Mouse (Mus musculus) CH12.LX (cell line): ENCODE measurements at regions not wholly inside any gene's neighbourhood (a gene's known extent, or its start where the extent isn't known, plus 50 kb on each side); places are given as distances from the start of the nearest gene placed in this dataset.

Experiments used
- DNase-seq: peaks from one replicate; pipeline ENCODE4 v3.0.0-alpha.2; 2013; ENCODE audit errors: extremely low read depth
- H3K27ac ChIP-seq: 2 replicates; pipeline ENCODE4 v1.5.1; 2012; ENCODE audit warnings: low read depth, mild to moderate bottlenecking, control low read depth, moderate library complexity; ENCODE audit not compliant: insufficient read depth
- H3K27me3 ChIP-seq: replicated peaks from 2 replicates; pipeline ENCODE3; 2012; ENCODE audit warnings: inconsistent platforms
- H3K36me3 ChIP-seq, 2 experiments: replicated peaks in 1 of 2; 2 replicates each; pipeline versions ENCODE3 to v1.6.1; 2012; ENCODE audit warnings: inconsistent platforms in 1 of 2, low read length in 1 of 2, mild to moderate bottlenecking in 1 of 2, mixed read lengths in 1 of 2, moderate library complexity in 1 of 2; ENCODE audit not compliant: control insufficient read depth in 1 of 2, insufficient read depth in 1 of 2
- H3K4me1 ChIP-seq, 2 experiments: 2 replicates each; pipeline ENCODE4 v1.6.1; 2012; ENCODE audit warnings: inconsistent platforms in 1 of 2, moderate library complexity in 1 of 2; ENCODE audit not compliant: insufficient read depth in 2 of 2, control insufficient read depth in 1 of 2
- H3K4me2 ChIP-seq: 2 replicates; pipeline ENCODE4 v1.6.1; 2012; ENCODE audit warnings: low read depth, mild to moderate bottlenecking, control low read depth; ENCODE audit not compliant: poor library complexity, insufficient read depth, severe bottlenecking
- H3K4me3 ChIP-seq, 3 experiments: fragments of 150-350 bp in 1 of 3; sonication (generic) in 1 of 3; replicated peaks in 1 of 3; 2 replicates each; pipeline versions ENCODE3 to v1.5.1; 2011 to 2012; ENCODE audit warnings: low read depth in 2 of 3, low read length in 2 of 3, mild to moderate bottlenecking in 2 of 3, moderate library complexity in 2 of 3, control low read depth in 1 of 3, improper control_type of control experiment in 1 of 3, inconsistent platforms in 1 of 3, mixed read lengths in 1 of 3; ENCODE audit not compliant: poor library complexity in 1 of 3
- H3K79me2 ChIP-seq: replicated peaks from 2 replicates; pipeline ENCODE4 v1.6.1; 2012; ENCODE audit warnings: mild to moderate bottlenecking, moderate library complexity; ENCODE audit not compliant: control insufficient read depth, poor library complexity, insufficient read depth, severe bottlenecking; ENCODE audit errors: extremely low read depth
- H3K9ac ChIP-seq: 2 replicates; pipeline ENCODE4 v1.6.1; 2012; ENCODE audit warnings: low read depth, mild to moderate bottlenecking, control low read depth, moderate library complexity; ENCODE audit not compliant: insufficient read depth
- H3K9me3 ChIP-seq: replicated peaks from 2 replicates; pipeline ENCODE3; 2012; ENCODE audit warnings: low read length, inconsistent platforms, mixed read lengths
- BHLHE40 ChIP-seq: IDR thresholded peaks from 2 replicates; pipeline ENCODE4 v1.6.1; 2011; ENCODE audit warnings: mild to moderate bottlenecking, low read depth, low read length, improper control_type of control experiment
- CHD1 ChIP-seq: IDR thresholded peaks from 2 replicates; pipeline ENCODE4 v1.6.1; 2012; ENCODE audit warnings: low read depth, low read length, improper control_type of control experiment, inconsistent platforms
- CHD2 ChIP-seq: IDR thresholded peaks from 2 replicates; pipeline ENCODE4 v1.6.1; 2011; ENCODE audit warnings: low read length, improper control_type of control experiment
- CTCF ChIP-seq, 2 experiments: IDR thresholded peaks in 1 of 2; conservative IDR thresholded peaks in 1 of 2; 2 replicates each; pipeline ENCODE4 v1.5.1; 2011 to 2012; ENCODE audit warnings: low read depth in 2 of 2, low read length in 2 of 2, improper control_type of control experiment in 1 of 2, inconsistent platforms in 1 of 2, mild to moderate bottlenecking in 1 of 2, moderate library complexity in 1 of 2
- ELF1 ChIP-seq: IDR thresholded peaks from 2 replicates; pipeline ENCODE4 v1.6.1; 2014; ENCODE audit warnings: low read depth, mild to moderate bottlenecking, inconsistent platforms, low read length, improper control_type of control experiment
- ETS1 ChIP-seq: conservative IDR thresholded peaks from 2 replicates; pipeline ENCODE4 v1.6.1; 2012; ENCODE audit warnings: low read depth, mild to moderate bottlenecking, inconsistent platforms, low read length, improper control_type of control experiment, moderate library complexity
- GABPA ChIP-seq: IDR thresholded peaks from 2 replicates; pipeline ENCODE4 v1.6.1; 2012; ENCODE audit warnings: low read depth, low read length, improper control_type of control experiment, inconsistent platforms; ENCODE audit not compliant: insufficient replicate concordance
- HCFC1 ChIP-seq: IDR thresholded peaks from 2 replicates; pipeline ENCODE4 v1.6.1; 2012; ENCODE audit warnings: low read depth, mild to moderate bottlenecking, inconsistent platforms, low read length, improper control_type of control experiment
- IRF4 ChIP-seq: IDR thresholded peaks from 2 replicates; pipeline ENCODE4 v1.6.1; 2014; ENCODE audit warnings: low read depth, mild to moderate bottlenecking, inconsistent platforms, low read length, improper control_type of control experiment
- JUND ChIP-seq: conservative IDR thresholded peaks from 2 replicates; pipeline ENCODE4 v1.6.1; 2011; ENCODE audit warnings: low read depth, low read length, improper control_type of control experiment
- KAT2A ChIP-seq: IDR thresholded peaks from 2 replicates; pipeline ENCODE4 v1.6.1; 2012; ENCODE audit warnings: low read length, improper control_type of control experiment, inconsistent platforms; ENCODE audit not compliant: insufficient replicate concordance
- MAX ChIP-seq: IDR thresholded peaks from 2 replicates; pipeline ENCODE4 v1.6.1; 2011; ENCODE audit warnings: low read length, improper control_type of control experiment
- MAZ ChIP-seq: IDR thresholded peaks from 2 replicates; pipeline ENCODE4 v1.6.1; 2012; ENCODE audit warnings: low read depth, mild to moderate bottlenecking, inconsistent platforms, low read length, improper control_type of control experiment, moderate library complexity
- NRF1 ChIP-seq: IDR thresholded peaks from 2 replicates; pipeline ENCODE4 v1.6.1; 2014; ENCODE audit warnings: low read depth, mild to moderate bottlenecking, inconsistent platforms, low read length, improper control_type of control experiment, moderate library complexity
- PAX5 ChIP-seq: IDR thresholded peaks from 2 replicates; pipeline ENCODE4 v1.6.1; 2012; ENCODE audit warnings: low read length, inconsistent platforms, mixed read lengths
- POLR2A ChIP-seq: IDR thresholded peaks from 2 replicates; pipeline ENCODE4 v1.6.1; 2011; ENCODE audit warnings: low read depth, mild to moderate bottlenecking, improper control_type of control experiment, low read length
- RAD21 ChIP-seq: IDR thresholded peaks from 2 replicates; pipeline ENCODE4 v1.6.1; 2011; ENCODE audit warnings: low read depth, mild to moderate bottlenecking, low read length, improper control_type of control experiment, moderate library complexity
- TBP ChIP-seq: conservative IDR thresholded peaks from 2 replicates; pipeline ENCODE4 v1.6.1; 2011; ENCODE audit warnings: low read depth, low read length, improper control_type of control experiment
- TCF12 ChIP-seq: IDR thresholded peaks from 2 replicates; pipeline ENCODE4 v1.6.1; 2014; ENCODE audit warnings: low read depth, mild to moderate bottlenecking, inconsistent platforms, low read length, improper control_type of control experiment
- USF1 ChIP-seq: IDR thresholded peaks from 2 replicates; pipeline ENCODE4 v1.6.1; 2014; ENCODE audit warnings: low read depth, mild to moderate bottlenecking, inconsistent platforms, low read length, improper control_type of control experiment
- ZC3H11A ChIP-seq: IDR thresholded peaks from 2 replicates; pipeline ENCODE4 v1.6.1; 2012; ENCODE audit warnings: low read depth, mild to moderate bottlenecking, inconsistent platforms, low read length, improper control_type of control experiment
- ZKSCAN1 ChIP-seq: IDR thresholded peaks from 2 replicates; pipeline ENCODE4 v1.6.1; 2012; ENCODE audit warnings: low read depth, inconsistent platforms, low read length, improper control_type of control experiment, borderline replicate concordance
- dilution Hi-C: fragments of 300-500 bp; cut with MboI; formaldehyde crosslinking; loops from 2 replicates; pipeline ENCODE4 v1.14.3; 2020; ENCODE audit warnings: low sequenced_read_pairs; ENCODE audit not compliant: extremely low pct_unique_long_range_greater_than_20kb, extremely low pct_ligation_motif_present
- in situ Hi-C: fragments of 300-500 bp; cut with MboI; formaldehyde crosslinking; loops from 3 replicates; pipeline ENCODE4 v1.14.3; 2019; ENCODE audit warnings: low sequenced_read_pairs, low pct_ligation_motif_present, low pct_unique_long_range_greater_than_20kb, mixed read lengths

GRCm38 (mm10) chr4:81579389-81580110, 136.9 kb upstream of the Mpdz start:
- Histone ChIP-seq H3K4me2 (no peak overlapping the region), H3K9ac (no peak overlapping the region), H3K36me3 (no peaks in the 10 kb centered on the region), H3K79me2 (no peaks in the 10 kb centered on the region), H3K27ac (no peak overlapping the region)
- in situ Hi-C loops: no loop called here
- TF ChIP-seq HCFC1 (no peak), CTCF (conservative IDR thresholded peaks at IDR 0.05 in 1 of 2, IDR thresholded peaks at IDR 0.05 in 1 of 2; ENCODE audit: low read depth in 2 of 2, low read length in 2 of 2) (no peak), ZC3H11A (no peak), CHD2 (no peak), CHD1 (no peak), ETS1 (no peak), MAX (no peak), USF1 (no peak), ZKSCAN1 (no peak), POLR2A (no peak), TCF12 (no peak), BHLHE40 (no peak), GABPA (no peak), KAT2A (no peak), PAX5 (no peak), MAZ (no peak)
- TF ChIP-seq, all 38 proteins: peak for 0
- H3K4me3 ChIP-seq: no peak overlapping the region
- DNase-seq: no peak
- H3K4me1 ChIP-seq: no peaks in the 10 kb centered on the region
- H3K9me3 ChIP-seq: no peaks in the 10 kb centered on the region
- no peaks in the 10 kb centered on the region for H3K27me3 ChIP-seq
- dilution Hi-C loops: no loop called here

- Histone ChIP-seq H3K4me2 (no peak overlapping the region), H3K36me3 (no peaks in the 10 kb centered on the region), H3K4me3 (no peak overlapping the region), H3K27me3 (no peaks in the 10 kb centered on the region), H3K27ac (no peak overlapping the region), H3K9me3 (no peaks in the 10 kb centered on the region), H3K4me1 (no peaks in the 10 kb centered on the region), H3K9ac (no peak overlapping the region), H3K79me2 (no peaks in the 10 kb centered on the region)
- in situ Hi-C loops (no loop called here), dilution Hi-C loops (no loop called here)
- DNase-seq: no peak
- TF ChIP-seq RAD21 (no peak), JUND (no peak), BHLHE40 (no peak), TBP (no peak), NRF1 (no peak), CHD1 (no peak), HCFC1 (no peak), ETS1 (no peak), ELF1 (no peak), IRF4 (no peak)
These were observed 136.4 kb upstream of the Mpdz start for GRCm38 (mm10) chr4:81578981-81579380.
